ENCODE assay signal across 17 mouse cellular contexts in the genomic region with DNA sequence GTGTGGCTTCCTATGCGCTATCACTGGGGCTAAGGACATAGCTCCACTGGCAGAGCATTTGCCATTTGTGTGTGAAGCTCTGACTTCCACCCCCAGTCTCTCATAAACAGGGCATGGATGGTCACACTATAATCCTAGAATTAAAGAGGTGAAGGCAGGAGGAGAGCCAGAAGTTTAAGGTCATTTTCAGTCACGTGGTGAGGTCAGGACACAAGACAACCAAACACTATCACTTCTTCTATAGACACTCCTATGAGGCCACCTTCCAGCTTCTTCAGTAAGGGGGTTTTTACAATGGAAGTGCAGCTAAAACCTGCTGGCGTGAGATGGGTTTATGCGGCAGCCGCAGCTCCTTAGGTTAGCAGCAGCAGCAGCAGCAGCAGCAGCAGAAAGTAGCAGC. TPM values are rescaled to one million over a fixed set of nuclear protein-coding genes. Genes with fewer than 3 reads are reported as not detected.
DNase-seq lines count a peak whose midpoint lies in the region; TF ChIP-seq lines count a peak whose summit lies in the region.
"Had no signal": no experiment of that assay in that cellular context is flagged by ENCODE, and none has a peak within 500 bp of the region (broad histone marks: within the 10 kb centered on the region; RNA-seq: fewer than 3 reads in every experiment).

No protein-coding gene starts in this region.

- peak overlapping the region; percentile 1; the same call in 1 of the 2 replicates for H3K9ac ChIP-seq in CH12.LX (ENCODE audit: insufficient read depth, low read depth)

- H3K79me2 ChIP-seq in CH12.LX (replicated peaks; ENCODE audit: control insufficient read depth, extremely low read depth, insufficient read depth, poor library complexity, severe bottlenecking): peaks cover 2% of the 10 kb centered on the region; the same call in 1 of the 2 replicates

- dilution Hi-C loops in CH12.LX (cut with MboI; ENCODE audit: extremely low pct_ligation_motif_present, extremely low pct_unique_long_range_greater_than_20kb, low sequenced_read_pairs): no loop called here

- no peaks in the 10 kb centered on the region for H3K9me3 ChIP-seq in CH12.LX (replicated peaks; ENCODE audit: low read length)
- no peaks in the 10 kb centered on the region for H3K9me3 ChIP-seq in embryonic facial prominence, embryonic 10.5 days
- H3K9me3 ChIP-seq in hindbrain, embryonic 10.5 days: no peaks in the 10 kb centered on the region
- H3K9me3 ChIP-seq: G1E had no signal

- H3K27me3 ChIP-seq in CH12.LX (replicated peaks): no peaks in the 10 kb centered on the region
- no peaks in the 10 kb centered on the region for H3K27me3 ChIP-seq in embryonic facial prominence, embryonic 10.5 days (replicated peaks; ENCODE audit: low read depth, poor library complexity, severe bottlenecking)
- H3K27me3 ChIP-seq in hindbrain, embryonic 10.5 days (ENCODE audit: insufficient read depth, poor library complexity, severe bottlenecking): no peaks in the 10 kb centered on the region
- H3K27me3 ChIP-seq: Patski had no signal

- peak overlapping the region; percentile 92 for H3K27ac ChIP-seq in CH12.LX (ENCODE audit: insufficient read depth, low read depth)
- H3K27ac ChIP-seq in embryonic facial prominence, embryonic 10.5 days (replicated peaks): peak overlapping the region; percentile 57
- no peak overlapping the region for H3K27ac ChIP-seq in hindbrain, embryonic 10.5 days

- peaks cover 35 to 76% of the 10 kb centered on the region in 2 experiments for H3K4me1 ChIP-seq in CH12.LX (ENCODE audit: control insufficient read depth in 1 of 2, insufficient read depth in 2 of 2)
- peaks cover 20% of the 10 kb centered on the region for H3K4me1 ChIP-seq in embryonic facial prominence, embryonic 10.5 days
- H3K4me1 ChIP-seq in hindbrain, embryonic 10.5 days (replicated peaks): peaks cover 13% of the 10 kb centered on the region

- no peak for DNase-seq in CH12.LX (ENCODE audit: extremely low read depth)
- DNase-seq in embryonic facial prominence, embryonic 10.5 days (ENCODE audit: low spot score): no peak
- no peak for DNase-seq in urinary bladder, postnatal 14 days (ENCODE audit: low spot score)
- DNase-seq in hindbrain, embryonic 10.5 days (ENCODE audit: low spot score): no peak
- DNase-seq: adrenal gland, adult 2 months; adrenal gland, adult 8-10 months; adrenal gland, postnatal 10 days; adrenal gland, postnatal 14 days; adrenal gland, postnatal 25 days; adrenal gland, postnatal 36 days; B cell, adult 2 months; cerebellum, adult 11 months; cerebellum, adult 11-12 months; cerebellum, adult 18-20 months; cerebellum, adult 2 months had no signal

- TF ChIP-seq POLR2A in CH12.LX (IDR thresholded peaks at IDR 0.05; ENCODE audit: low read depth, low read length): no peak

- 72% methylated on average over 5 of the region's 5 CpGs for WGBS in embryonic facial prominence, embryonic 10.5 days
- WGBS in hindbrain, embryonic 10.5 days: 78% methylated on average over 5 of the region's 5 CpGs

- no peak for TF ChIP-seq EP300 in CH12.LX (IDR thresholded peaks at IDR 0.05; ENCODE audit: low read length)

- no peak for TF ChIP-seq CTCF in CH12.LX (conservative IDR thresholded peaks at IDR 0.05 in 1 of 2, IDR thresholded peaks at IDR 0.05 in 1 of 2; ENCODE audit: low read depth in 2 of 2, low read length in 2 of 2)

- peaks cover 14 to 41% of the 10 kb centered on the region in 2 experiments for H3K36me3 ChIP-seq in CH12.LX (replicated peaks in 1 of 2; ENCODE audit: control insufficient read depth in 1 of 2, insufficient read depth in 1 of 2, low read length in 1 of 2)
- peaks cover 22% of the 10 kb centered on the region for H3K36me3 ChIP-seq in embryonic facial prominence, embryonic 10.5 days (replicated peaks)
- peaks cover 20% of the 10 kb centered on the region for H3K36me3 ChIP-seq in hindbrain, embryonic 10.5 days

- TF ChIP-seq RAD21 in CH12.LX (IDR thresholded peaks at IDR 0.05; ENCODE audit: low read depth, low read length): no peak

- H3K4me3 ChIP-seq in CH12.LX (replicated peaks in 1 of 3; ENCODE audit: low read depth in 2 of 3, low read length in 2 of 3, poor library complexity in 1 of 3): peak overlapping the region in 1 of 3 experiments; percentile 2
- no peak overlapping the region for H3K4me3 ChIP-seq in embryonic facial prominence, embryonic 10.5 days
- H3K4me3 ChIP-seq in hindbrain, embryonic 10.5 days: no peak overlapping the region

- in situ Hi-C loops in CH12.LX (cut with MboI; ENCODE audit: low pct_ligation_motif_present, low pct_unique_long_range_greater_than_20kb, low sequenced_read_pairs): no loop called here

- no peak overlapping the region for H3K4me2 ChIP-seq in CH12.LX (ENCODE audit: insufficient read depth, low read depth, poor library complexity, severe bottlenecking)

TF ChIP-seq in CH12.LX, 34 proteins besides CTCF, POLR2A, EP300 and RAD21:
- no peak for TF ChIP-seq JUN (IDR thresholded peaks at IDR 0.05; ENCODE audit: insufficient read depth, low read depth, low read length)
- TF ChIP-seq MAFK (IDR thresholded peaks at IDR 0.05; ENCODE audit: insufficient replicate concordance, low read length): no peak
- TF ChIP-seq BHLHE40 (IDR thresholded peaks at IDR 0.05; ENCODE audit: low read depth, low read length): no peak
- no peak for TF ChIP-seq SIN3A (IDR thresholded peaks at IDR 0.05; ENCODE audit: low read length)
- no peak for TF ChIP-seq ZNF384 (IDR thresholded peaks at IDR 0.05; ENCODE audit: low read depth, low read length)
- no peak for TF ChIP-seq POLR2AphosphoS2 (IDR thresholded peaks at IDR 0.05; ENCODE audit: low read depth, low read length)
- no peak for TF ChIP-seq IRF4 (IDR thresholded peaks at IDR 0.05; ENCODE audit: low read depth, low read length)
- TF ChIP-seq MYC (IDR thresholded peaks at IDR 0.05; ENCODE audit: low read depth, low read length): no peak
- TF ChIP-seq CHD1 (IDR thresholded peaks at IDR 0.05; ENCODE audit: low read depth, low read length): no peak
- TF ChIP-seq MAZ (IDR thresholded peaks at IDR 0.05; ENCODE audit: low read depth, low read length): no peak
- no peak for TF ChIP-seq ZMIZ1 (IDR thresholded peaks at IDR 0.05; ENCODE audit: low read depth, low read length)
- TF ChIP-seq MXI1 (IDR thresholded peaks at IDR 0.05; ENCODE audit: low read depth, low read length): no peak
- TF ChIP-seq TCF12 (IDR thresholded peaks at IDR 0.05; ENCODE audit: low read depth, low read length): no peak
- TF ChIP-seq USF1 (IDR thresholded peaks at IDR 0.05; ENCODE audit: low read depth, low read length): peak; percentile 56
- no peak for TF ChIP-seq NELFE (IDR thresholded peaks at IDR 0.05; ENCODE audit: low read depth, low read length)
- no peak for TF ChIP-seq E2F4 (IDR thresholded peaks at IDR 0.05; ENCODE audit: insufficient replicate concordance, low read depth, low read length)
- peak; percentile 60; the same call in 1 of the 2 replicates for TF ChIP-seq MAX (IDR thresholded peaks at IDR 0.05; ENCODE audit: low read length)
- TF ChIP-seq USF2 (conservative IDR thresholded peaks at IDR 0.05; ENCODE audit: low read depth, low read length): peak; percentile 54

RNA-seq across cellular contexts. Expression of gene Nfkbia, which starts 8.9 kb away (rescaled TPM):
- total RNA-seq in CH12.LX (2012; rRNA removed) (465 and 702 TPM in 2 replicates), CH12.LX (2014; rRNA removed) (138 and 178 TPM in 2 replicates)
- polyA plus RNA-seq in CH12.LX (2012; ENCODE audit: insufficient read length, low read depth): 115 and 143 TPM in 2 replicates
- polyA plus RNA-seq in embryonic facial prominence, embryonic 10.5 days (2016; fragmentation: Nextera tagmentation; extraction: Ambion mirVana): 44.6 and 55.2 TPM in 2 replicates
- 33.8 and 37.1 TPM in 2 replicates for polyA plus RNA-seq in hindbrain, embryonic 10.5 days (2016; fragmentation: Nextera tagmentation; extraction: Ambion mirVana)
